Mouse (Mus musculus): Measurements from ENCODE around the gene Gm10153. TPM values are rescaled to one million over a fixed set of nuclear protein-coding genes. Genes with fewer than 3 reads are reported as not detected.

The Gm10153 gene
- polyA plus RNA-seq (2012; ENCODE audit: low replicate concordance) = not detected in 2 replicates

DNA sequence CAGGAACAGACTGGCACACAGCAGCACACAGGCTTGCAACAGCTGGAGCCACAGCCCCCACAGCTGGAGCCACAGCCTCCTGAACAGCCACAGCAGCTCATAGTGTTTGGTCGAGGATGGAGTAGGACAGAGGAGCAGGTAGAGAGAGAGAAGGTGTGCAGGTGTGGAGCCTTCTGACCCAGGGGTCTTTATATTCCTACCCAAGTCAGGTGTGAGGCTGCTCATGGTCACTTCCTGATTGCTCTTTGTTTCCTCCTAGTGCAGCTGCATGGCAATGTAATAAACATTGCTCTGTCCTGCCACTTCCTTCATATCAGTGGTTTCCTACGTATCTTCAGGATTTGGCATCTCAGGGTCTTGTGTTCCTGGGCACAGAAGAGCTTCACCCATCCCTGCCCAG is at the start of gene Gm10153:
Gene Gm10153, minus strand, starts transcription at position 101 of the 400 bp plus-strand sequence.

DNA sequence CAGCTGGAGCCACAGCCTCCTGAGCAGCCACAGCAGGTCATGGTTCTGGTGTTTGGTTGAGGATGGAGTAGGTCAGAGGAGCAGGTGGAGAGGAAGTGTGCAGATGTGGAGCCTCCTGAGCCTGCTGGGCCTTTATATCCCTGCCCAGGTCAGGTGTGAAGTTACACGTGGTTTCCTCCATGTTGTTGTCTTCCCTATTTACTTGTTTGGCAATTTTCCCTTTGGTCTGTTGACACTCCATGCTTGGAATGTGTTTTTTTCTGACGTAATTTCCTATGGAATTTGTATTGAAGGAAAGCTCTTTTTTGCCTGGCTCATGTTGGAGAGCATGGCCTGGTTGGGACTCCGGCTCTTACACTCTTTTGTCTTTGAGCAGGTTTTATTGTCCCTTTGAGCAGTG is 39.7 kb upstream of the Gm10153 start, which contains the start of gene Krtap5-5:
Gene Krtap5-5, minus strand, starts transcription at position 101 of the 400 bp plus-strand sequence.

DNA sequence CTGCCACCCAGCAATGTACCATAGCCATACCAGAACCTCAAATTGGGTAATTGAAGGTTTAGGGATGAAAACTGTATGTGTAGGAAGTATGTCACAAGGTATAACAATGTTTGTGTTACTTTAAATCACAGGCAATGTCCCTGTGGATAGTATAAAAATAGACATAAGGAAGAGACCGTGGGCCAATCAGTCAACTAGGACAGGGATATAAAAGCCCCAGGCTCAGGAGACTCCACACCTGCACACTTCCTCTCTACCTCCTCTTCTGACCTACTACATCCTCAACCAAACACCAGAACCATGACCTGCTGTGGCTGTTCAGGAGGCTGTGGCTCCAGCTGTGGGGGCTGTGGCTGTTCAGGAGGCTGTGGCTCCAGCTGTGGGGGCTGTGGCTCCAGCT is 21.4 kb upstream of the Gm10153 start, which contains the start of gene Gm7579:
Gene Gm7579, plus strand, starts transcription at position 301 of the 400 bp plus-strand sequence.

DNA sequence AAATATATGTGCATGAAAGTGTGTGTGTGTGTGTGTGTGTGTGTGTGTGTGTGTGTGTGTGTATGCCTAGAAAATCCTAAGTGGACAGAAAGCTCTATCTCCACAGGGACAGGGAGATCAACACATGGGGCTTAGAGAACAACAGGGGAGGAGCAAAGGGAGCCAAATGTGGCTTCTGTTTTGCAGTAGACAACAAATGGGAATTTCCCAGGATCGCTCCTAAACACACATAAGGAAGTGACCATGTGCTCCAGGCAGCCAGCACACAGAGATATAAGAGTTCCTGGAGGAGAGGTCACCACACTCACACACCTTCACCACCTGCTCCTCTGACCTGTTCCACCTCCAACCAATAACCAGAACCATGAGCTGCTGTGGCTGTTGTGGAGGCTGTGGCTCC is 10.9 kb upstream of the Gm10153 start, which contains the start of gene Krtap5-3:
Gene Krtap5-3, plus strand, starts transcription at position 301 of the 400 bp plus-strand sequence.

DNA sequence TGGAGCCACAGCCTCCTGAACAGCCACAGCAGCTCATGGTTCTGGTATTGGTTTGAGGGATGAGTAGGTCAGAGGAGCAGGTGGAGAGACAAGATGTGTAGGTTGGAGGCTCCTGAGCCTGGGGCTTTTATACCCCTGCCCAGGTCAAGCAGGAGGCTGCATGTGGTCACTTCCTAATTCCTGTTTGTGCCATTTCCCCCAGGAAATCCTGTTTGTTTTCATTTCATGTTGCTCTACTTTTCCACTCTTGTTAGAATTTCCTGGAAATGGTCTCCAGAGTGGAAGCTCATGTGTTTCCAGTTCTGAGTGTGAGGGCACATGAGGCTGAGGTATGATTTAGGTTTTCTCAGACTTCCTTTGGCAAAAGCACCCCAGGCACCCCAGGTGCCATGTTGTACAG is 14.3 kb downstream of the Gm10153 start, which contains the start of gene Krtap5-2:
Gene Krtap5-2, minus strand, starts transcription at position 101 of the 400 bp plus-strand sequence.

DNA sequence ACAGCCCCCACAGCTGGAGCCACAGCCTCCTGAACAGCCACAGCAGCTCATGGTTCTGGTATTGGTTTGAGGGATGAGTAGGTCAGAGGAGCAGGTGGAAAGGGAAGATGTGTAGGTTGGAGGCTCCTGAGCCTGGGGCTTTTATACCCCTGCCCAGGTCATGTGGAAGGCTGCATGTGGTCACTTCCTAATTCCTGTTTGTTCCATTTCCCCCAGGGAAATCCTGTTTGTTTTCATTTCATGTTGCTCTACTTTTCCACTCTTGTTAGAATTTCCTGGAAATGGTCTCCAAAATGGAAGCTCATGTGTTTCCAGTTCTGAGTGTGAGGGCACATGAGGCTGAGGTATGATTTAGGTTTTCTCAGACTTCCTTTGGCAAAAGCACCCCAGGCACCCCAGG is 24.6 kb downstream of the Gm10153 start, which contains the start of gene Gm4553:
Gene Gm4553, minus strand, starts transcription at position 101 of the 400 bp plus-strand sequence.

DNA sequence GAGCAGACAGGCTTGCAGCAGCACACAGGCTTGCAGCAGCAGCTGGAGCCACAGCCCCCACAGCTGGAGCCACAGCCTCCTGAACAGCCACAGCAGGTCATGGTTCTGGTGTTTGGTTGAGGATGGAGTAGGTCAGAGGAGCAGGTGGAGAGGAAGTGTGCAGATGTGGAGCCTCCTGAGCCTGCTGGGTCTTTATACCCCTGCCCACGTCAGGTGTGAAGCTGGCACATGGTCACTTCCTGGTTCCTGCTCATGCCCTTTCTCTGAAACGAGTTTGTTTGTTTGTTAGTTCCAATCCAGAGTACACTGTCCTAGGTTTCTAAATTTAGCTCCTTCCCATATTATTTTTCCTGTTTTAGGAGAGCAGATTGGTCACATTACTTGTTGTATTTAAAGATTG is 33.2 kb downstream of the Gm10153 start, which contains the start of gene Gm29735:
Gene Gm29735, minus strand, starts transcription at position 101 of the 400 bp plus-strand sequence.

DNA sequence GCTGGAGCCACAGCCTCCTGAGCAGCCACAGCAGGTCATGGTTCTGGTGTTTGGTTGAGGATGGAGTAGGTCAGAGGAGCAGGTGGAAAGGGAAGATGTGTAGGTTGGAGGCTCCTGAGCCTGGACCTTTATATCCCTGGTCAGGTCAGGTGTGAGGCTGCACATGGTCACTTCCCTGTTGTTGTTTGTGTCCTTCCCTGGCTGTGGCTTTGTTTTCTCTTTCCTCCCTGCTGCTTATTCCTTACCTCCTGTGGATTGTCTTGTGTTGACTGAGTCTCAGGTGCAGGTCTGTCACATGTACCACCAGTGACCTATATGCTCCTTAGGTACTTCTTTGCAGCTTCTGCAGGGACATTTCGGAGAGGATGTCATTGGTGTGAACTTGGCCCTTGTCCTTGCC is 45.7 kb downstream of the Gm10153 start, which contains the start of gene Gm45337:
Gene Gm45337, minus strand, starts transcription at position 101 of the 400 bp plus-strand sequence.

Other genes with a start within 250 kb of the Gm10153 start
- not detected in 2 replicates for gene Brsk2, start 240.6 kb downstream of the Gm10153 start, polyA plus RNA-seq (2012; ENCODE audit: low replicate concordance)
- 10.0 and 53.1 TPM in 2 replicates for gene Mob2, start 129.3 kb downstream of the Gm10153 start, polyA plus RNA-seq (2012; ENCODE audit: low replicate concordance)
- gene Dusp8, start 94.5 kb downstream of the Gm10153 start, polyA plus RNA-seq (2012; ENCODE audit: low replicate concordance) = 14.9 and 17.9 TPM in 2 replicates
- not detected in 2 replicates for gene Gm45618, start 69.7 kb downstream of the Gm10153 start, polyA plus RNA-seq (2012; ENCODE audit: low replicate concordance)
- gene Gm39115, start 54.4 kb downstream of the Gm10153 start, polyA plus RNA-seq (2012; ENCODE audit: low replicate concordance) = not detected in 2 replicates
- gene Gm45337, start 45.8 kb downstream of the Gm10153 start, polyA plus RNA-seq (2012; ENCODE audit: low replicate concordance) = not detected in 2 replicates
- not detected in 2 replicates for gene Gm29735, start 33.3 kb downstream of the Gm10153 start, polyA plus RNA-seq (2012; ENCODE audit: low replicate concordance)
- not detected in 2 replicates for gene Gm4553, start 24.6 kb downstream of the Gm10153 start, polyA plus RNA-seq (2012; ENCODE audit: low replicate concordance)
- gene Krtap5-2, start 14.4 kb downstream of the Gm10153 start, polyA plus RNA-seq (2012; ENCODE audit: low replicate concordance) = not detected in 2 replicates
- not detected in 2 replicates for gene Krtap5-3, start 11.0 kb upstream of the Gm10153 start, polyA plus RNA-seq (2012; ENCODE audit: low replicate concordance)
- gene Gm7579, start 21.5 kb upstream of the Gm10153 start, polyA plus RNA-seq (2012; ENCODE audit: low replicate concordance) = not detected in 2 replicates
- gene Krtap5-5, start 39.6 kb upstream of the Gm10153 start, polyA plus RNA-seq (2012; ENCODE audit: low replicate concordance) = not detected in 2 replicates
- gene Gm40460, start 50.7 kb upstream of the Gm10153 start, polyA plus RNA-seq (2012; ENCODE audit: low replicate concordance) = not detected in 2 replicates
- not detected in 2 replicates for gene Gm2431, start 68.0 kb upstream of the Gm10153 start, polyA plus RNA-seq (2012; ENCODE audit: low replicate concordance)
- not detected in 2 replicates for gene Gm4559, start 84.0 kb upstream of the Gm10153 start, polyA plus RNA-seq (2012; ENCODE audit: low replicate concordance)
- not detected in 2 replicates for gene Krtap5-1, start 106.7 kb upstream of the Gm10153 start, polyA plus RNA-seq (2012; ENCODE audit: low replicate concordance)
- not detected in 2 replicates for gene Krtap5-4, start 113.2 kb upstream of the Gm10153 start, polyA plus RNA-seq (2012; ENCODE audit: low replicate concordance)
- gene Ifitm10, start 183.4 kb upstream of the Gm10153 start, polyA plus RNA-seq (2012; ENCODE audit: low replicate concordance) = 7.7 and 27.5 TPM in 2 replicates
- gene Gm49369, start 192.3 kb upstream of the Gm10153 start, polyA plus RNA-seq (2012; ENCODE audit: low replicate concordance) = 13.8 TPM in 1 of 2 replicates, not detected in the other
- gene Ctsd, start 197.6 kb upstream of the Gm10153 start, polyA plus RNA-seq (2012; ENCODE audit: low replicate concordance) = 189 and 243 TPM in 2 replicates
- 0.28 TPM in 1 of 2 replicates, not detected in the other for gene Syt8, start 244.5 kb upstream of the Gm10153 start, polyA plus RNA-seq (2012; ENCODE audit: low replicate concordance)